Mouse (Mus musculus) olfactory bulb, adult 2 months (tissue): ENCODE measurements around the gene Malsu1. TPM values are rescaled to one million over a fixed set of nuclear protein-coding genes. Genes with fewer than 3 reads are reported as not detected.

ENCODE experiments used
- H3K27ac ChIP-seq: fragments of 200-500 bp; 2 replicates; pipeline ENCODE4 v1.5.1; 2012; ENCODE audit warnings: low read depth, low read length; ENCODE audit not compliant: insufficient read depth
- H3K4me1 ChIP-seq: fragments of 200-500 bp; 2 replicates; pipeline ENCODE4 v1.6.1; 2012; ENCODE audit warnings: low read length; ENCODE audit not compliant: control insufficient read depth, insufficient read depth
- H3K4me3 ChIP-seq: fragments of 200-500 bp; 2 replicates; pipeline ENCODE4 v1.5.1; 2012; ENCODE audit warnings: mild to moderate bottlenecking, low read depth, low read length, moderate library complexity; ENCODE audit not compliant: insufficient read depth
- CTCF ChIP-seq: fragments of 200-500 bp; IDR thresholded peaks from 2 replicates; pipeline ENCODE4 v1.5.1; 2012; ENCODE audit warnings: low read depth, mild to moderate bottlenecking, low read length, moderate library complexity; ENCODE audit not compliant: insufficient read depth
- POLR2A ChIP-seq: fragments of 200-500 bp; IDR thresholded peaks from 2 replicates; pipeline ENCODE4 v1.6.1; 2012; ENCODE audit warnings: mild to moderate bottlenecking, low read depth, low read length, moderate library complexity; ENCODE audit not compliant: insufficient read depth
- WGBS: fragments of 180-500 bp; shearing (Covaris S2); methylation state at CpG from one replicate; pipeline ENCODE4 v1.1.7; 2018; 5-methylcytosine and 5-hydroxymethylcytosine counted together
- polyA plus RNA-seq: library from polyadenylated mRNA; stranded (reverse); fragments of >200 nt; gene quantifications from 2 replicates; pipeline ENCODE4 v1.2.4, GENCODE M21; 2012; ENCODE audit warnings: low replicate concordance; ENCODE audit not compliant: missing spikeins, insufficient read depth, insufficient read length

Malsu1 gene
- polyA plus RNA-seq, 1 experiment: not detected

DNA sequence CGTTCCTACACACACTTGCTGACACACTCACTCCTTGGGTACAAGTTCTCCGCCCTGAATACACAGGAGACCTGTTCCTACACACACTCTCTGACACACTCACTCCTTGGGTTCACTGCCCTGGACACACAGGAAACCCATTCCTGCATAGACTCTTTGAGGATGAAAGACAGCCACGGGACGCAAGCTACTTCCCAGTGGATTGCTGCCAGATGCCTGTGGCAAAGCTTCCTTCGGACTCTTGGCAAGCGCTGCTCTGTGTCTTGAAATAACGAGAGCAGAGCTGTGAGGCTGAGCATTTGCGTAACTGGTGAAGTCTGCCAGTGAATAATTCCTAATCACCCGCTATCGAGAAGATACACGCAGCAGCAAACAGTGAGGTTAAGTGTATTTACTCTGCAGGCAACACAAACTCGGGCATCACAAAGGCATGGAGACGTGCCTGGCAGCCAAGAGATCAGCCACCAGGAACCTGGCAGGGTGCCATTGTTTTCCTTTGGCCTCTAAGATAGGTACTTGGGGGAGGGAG lies 23.4 kb downstream of the Malsu1 start:
- H3K4me1 ChIP-seq: peaks cover 9% of the 10 kb centered on the region
- WGBS: 26% methylated on average over 13 of the region's 13 CpGs
- H3K4me3 ChIP-seq: no peak overlapping the region
- no peak overlapping the region for H3K27ac ChIP-seq
- TF ChIP-seq CTCF (no peak), POLR2A (no peak)

DNA sequence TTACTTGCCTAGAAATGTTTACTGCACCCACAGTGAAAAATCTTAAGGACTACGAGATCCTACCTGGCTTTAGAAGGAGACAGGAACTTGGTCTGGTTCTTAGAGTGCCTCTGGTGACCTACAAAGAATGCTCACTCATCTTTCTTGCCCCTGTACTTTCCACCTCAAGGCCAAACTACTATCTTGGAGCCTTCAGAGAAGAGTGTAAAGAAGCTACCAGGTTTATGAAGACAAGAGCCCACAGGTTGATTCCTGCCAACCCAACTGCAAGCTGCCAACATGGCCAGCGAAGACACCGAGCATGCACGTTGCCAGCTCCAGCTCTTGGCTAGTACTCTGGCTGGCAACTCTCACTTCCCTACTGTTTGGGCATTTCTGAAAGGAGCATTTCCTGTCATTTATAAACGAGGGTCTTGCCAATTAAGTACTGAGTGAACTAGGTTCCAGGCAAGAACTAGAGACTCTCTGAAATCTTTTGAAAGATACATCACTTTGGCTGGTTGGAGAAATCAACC lies 24.1 kb downstream of the Malsu1 start:
- 47% methylated on average over 5 of the region's 5 CpGs for WGBS
- TF ChIP-seq CTCF (no peak), POLR2A (no peak)
- H3K4me1 ChIP-seq: peaks cover 9% of the 10 kb centered on the region
- no peak overlapping the region for H3K4me3 ChIP-seq
- H3K27ac ChIP-seq: no peak overlapping the region

DNA sequence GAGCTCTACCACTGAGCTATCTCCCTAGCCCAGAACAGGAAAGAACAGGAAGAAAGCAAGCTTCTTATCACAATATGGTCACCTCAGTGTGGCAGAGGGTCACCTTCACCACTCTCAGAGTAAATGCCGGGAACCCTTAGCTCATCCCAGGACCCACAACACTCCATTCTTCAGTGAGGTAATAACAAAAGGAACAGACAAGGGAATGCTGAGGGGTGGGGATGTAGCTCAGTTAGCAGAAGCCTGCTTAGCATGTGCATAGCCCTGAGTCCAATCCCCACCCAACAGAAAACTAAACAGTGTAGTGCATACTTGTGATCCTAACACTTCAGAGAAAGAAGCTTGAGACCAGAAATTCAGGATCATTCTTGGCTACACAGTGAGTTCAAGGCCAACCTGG lies 25.5 kb downstream of the Malsu1 start:
- TF ChIP-seq POLR2A (no peak), CTCF (no peak)

DNA sequence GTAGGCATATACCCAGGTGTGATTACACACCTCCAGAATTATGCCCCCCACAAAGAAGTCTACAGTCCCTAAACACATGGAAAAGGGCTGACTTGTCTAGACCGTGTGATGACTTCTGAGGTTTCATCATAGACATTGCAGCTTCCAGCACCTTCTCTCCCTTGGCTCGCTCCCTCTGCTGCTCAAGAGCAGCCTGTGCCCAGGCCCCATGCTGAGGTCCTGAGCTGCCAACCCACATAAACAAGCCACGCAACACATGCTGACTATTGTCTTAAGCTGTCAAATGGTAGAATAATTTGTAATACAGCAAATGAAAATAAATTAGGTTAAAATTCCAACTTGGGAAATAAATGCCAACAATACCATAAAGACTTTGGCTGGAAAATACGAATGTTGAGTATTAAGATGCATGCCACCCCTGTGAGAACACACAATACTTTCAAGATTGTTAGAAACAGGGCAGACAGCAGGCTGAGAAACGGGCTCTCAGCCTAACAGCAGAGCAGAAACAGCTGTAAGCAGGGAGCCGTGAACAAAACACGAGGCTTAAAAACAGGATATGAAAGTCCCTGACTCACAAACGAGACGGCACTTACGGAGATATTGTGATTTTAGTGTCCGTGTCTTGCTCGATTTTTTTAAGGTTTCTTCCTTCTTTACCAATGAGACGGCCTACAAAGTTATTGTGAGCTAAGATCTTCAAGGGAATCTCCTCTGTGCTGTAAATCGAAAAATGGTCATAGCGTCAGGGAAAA lies 33.3 kb downstream of the Malsu1 start:
- H3K4me3 ChIP-seq: no peak overlapping the region
- 76% methylated on average over 15 of the region's 15 CpGs for WGBS
- no peak overlapping the region for H3K27ac ChIP-seq
- no peaks in the 10 kb centered on the region for H3K4me1 ChIP-seq
- TF ChIP-seq POLR2A (no peak), CTCF (no peak)

More for the DNA sequence above, 25.5 kb downstream of the Malsu1 start:
- Histone ChIP-seq H3K27ac (no peak overlapping the region), H3K4me3 (no peak overlapping the region), H3K4me1 (peaks cover 9% of the 10 kb centered on the region)
- WGBS: 86% methylated on average over 1 of the region's 1 CpGs

DNA sequence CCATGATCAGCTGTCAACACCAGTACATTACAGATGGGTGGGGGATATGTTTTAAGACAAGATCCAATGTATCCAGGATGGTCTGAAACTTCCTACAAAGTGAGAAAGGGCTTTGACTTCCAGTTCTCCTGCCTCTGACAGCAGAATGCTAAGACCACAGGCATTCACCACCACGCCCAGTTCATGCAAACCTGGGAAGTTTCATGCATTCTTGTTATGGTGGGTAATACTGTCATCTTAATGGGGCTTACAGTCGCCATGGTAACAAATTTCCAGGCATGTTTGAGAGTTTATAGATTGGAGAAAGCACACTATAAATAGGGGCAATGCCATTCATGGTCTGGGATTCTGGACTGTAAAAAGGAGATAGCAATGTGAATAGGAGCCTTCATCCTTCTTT lies 35.6 kb downstream of the Malsu1 start:
- Histone ChIP-seq H3K4me1 (no peaks in the 10 kb centered on the region), H3K4me3 (no peak overlapping the region), H3K27ac (no peak overlapping the region)
- WGBS: 93% methylated on average over 2 of the region's 2 CpGs
- TF ChIP-seq CTCF: no peak

GRCm38 (mm10) chr6:49113895-49114294 lies 40.3 kb downstream of the Malsu1 start:
- H3K27ac ChIP-seq: no peak overlapping the region
- WGBS: 96% methylated on average over 7 of the region's 7 CpGs
- no peak overlapping the region for H3K4me3 ChIP-seq
- H3K4me1 ChIP-seq: no peaks in the 10 kb centered on the region
- TF ChIP-seq CTCF: no peak
- no peak for TF ChIP-seq POLR2A

GRCm38 (mm10) chr6:49114457-49114856 lies 40.9 kb downstream of the Malsu1 start:
- no peaks in the 10 kb centered on the region for H3K4me1 ChIP-seq
- no peak for TF ChIP-seq CTCF
- no peak for TF ChIP-seq POLR2A
- WGBS: 93% methylated on average over 6 of the region's 6 CpGs

DNA sequence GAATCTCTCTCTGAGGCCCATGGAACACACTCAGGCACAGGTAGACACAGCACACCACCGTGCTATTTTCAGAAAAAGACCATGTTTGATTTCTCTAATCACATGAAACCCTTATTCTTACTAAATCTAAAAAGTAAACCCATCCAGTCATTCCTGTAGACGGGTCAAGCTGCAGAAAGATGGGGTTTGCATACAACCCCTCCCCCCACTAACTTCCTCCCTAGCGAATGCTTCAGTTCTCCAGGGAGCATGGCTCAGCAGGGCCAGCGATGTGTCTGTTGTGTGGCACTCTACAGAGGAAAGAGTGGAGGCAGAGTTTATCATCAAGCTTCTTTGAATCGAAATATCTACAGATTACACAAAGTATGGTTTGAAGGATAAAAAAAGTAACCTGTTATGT lies 42.0 kb downstream of the Malsu1 start:
- 85% methylated on average over 5 of the region's 5 CpGs for WGBS

More at GRCm38 (mm10) chr6:49114457-49114856, 40.9 kb downstream of the Malsu1 start:
- H3K27ac ChIP-seq: no peak overlapping the region
- no peak overlapping the region for H3K4me3 ChIP-seq

DNA sequence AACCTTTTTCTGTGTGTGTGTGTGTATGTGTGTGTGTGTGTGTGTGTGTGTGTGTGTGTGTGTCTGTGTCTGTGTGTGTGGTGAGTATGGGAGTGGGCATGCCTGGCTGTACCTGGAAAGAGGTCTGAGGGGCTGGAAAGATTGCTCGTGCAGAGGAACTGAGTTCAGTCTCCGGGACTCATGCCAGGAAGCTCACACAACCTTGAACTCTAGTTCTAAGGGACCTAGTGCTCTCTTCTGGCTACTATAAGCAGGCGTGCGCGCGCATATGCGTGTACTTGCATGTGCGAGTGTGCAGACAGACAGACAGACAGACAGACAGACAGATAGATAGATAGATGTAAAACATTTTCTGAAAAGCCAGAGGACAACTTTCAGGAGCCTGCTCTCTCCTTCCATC lies 42.6 kb downstream of the Malsu1 start:
- TF ChIP-seq POLR2A (no peak), CTCF (no peak)
- 87% methylated on average over 8 of the region's 8 CpGs for WGBS
- no peak overlapping the region for H3K27ac ChIP-seq
- no peak overlapping the region for H3K4me3 ChIP-seq
- no peaks in the 10 kb centered on the region for H3K4me1 ChIP-seq

More for the DNA sequence above, 42.0 kb downstream of the Malsu1 start:
- no peak for TF ChIP-seq POLR2A
- TF ChIP-seq CTCF: no peak
- Histone ChIP-seq H3K4me3 (no peak overlapping the region), H3K4me1 (no peaks in the 10 kb centered on the region), H3K27ac (no peak overlapping the region)

DNA sequence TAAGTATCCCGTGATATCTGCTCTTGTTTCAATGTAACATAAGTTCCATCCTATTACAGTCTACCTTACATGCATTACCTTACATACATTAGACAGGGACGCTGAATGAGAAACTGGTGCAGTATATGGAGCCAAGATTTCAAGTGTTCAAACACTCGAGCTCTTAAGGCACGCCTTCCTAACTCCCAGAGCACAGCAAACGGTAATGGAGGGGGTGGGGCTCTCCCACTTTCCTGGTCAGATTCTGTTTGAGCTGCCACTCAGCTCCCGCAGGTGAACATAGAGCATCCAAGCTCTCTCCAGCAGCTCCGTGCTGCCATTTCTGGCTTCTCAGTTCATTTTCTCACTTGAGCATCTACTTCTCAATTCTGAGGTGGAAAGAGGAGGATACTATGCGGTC lies 44.9 kb downstream of the Malsu1 start:
- WGBS: 81% methylated on average over 8 of the region's 8 CpGs
- no peak for TF ChIP-seq CTCF
- Histone ChIP-seq H3K4me3 (no peak overlapping the region), H3K27ac (no peak overlapping the region), H3K4me1 (no peaks in the 10 kb centered on the region)
